Mouse (Mus musculus) forebrain, postnatal 0 days (tissue): Measurements from ENCODE around the gene Evi5. TPM values are rescaled to one million over a fixed set of nuclear protein-coding genes. Genes with fewer than 3 reads are reported as not detected.
"Not testable (repeated sequence)": the region's sequence is repeated elsewhere in the genome, so short reads cannot be mapped to it uniquely, and the experiment has no call there.

Experiments used
- ATAC-seq: fragments of 200-750 bp; cut with Nextera tagmentation; 2 replicates; pipeline ENCODE4 v1.8.0; 2017; ENCODE audit warnings: mild to moderate bottlenecking, moderate library complexity
- DNase-seq: peaks from one replicate; pipeline ENCODE4 v3.0.0-alpha.2; 2015
- H3K27ac ChIP-seq: fragments of 300-500 bp; sonication (generic); 2 replicates; pipeline ENCODE4 v1.5.1; 2014; ENCODE audit warnings: low read depth, mild to moderate bottlenecking, antibody characterized with exemption, low read length, moderate library complexity, mixed read lengths
- H3K27me3 ChIP-seq: fragments of 300-500 bp; sonication (generic); 2 replicates; pipeline ENCODE4 v1.6.1; 2014; ENCODE audit warnings: mild to moderate bottlenecking, low read length, mixed read lengths; ENCODE audit not compliant: insufficient read depth
- H3K36me3 ChIP-seq: fragments of 300-500 bp; sonication (generic); 2 replicates; pipeline ENCODE4 v1.6.1; 2014; ENCODE audit warnings: mild to moderate bottlenecking, moderate library complexity; ENCODE audit not compliant: insufficient read depth
- H3K4me1 ChIP-seq: fragments of 300-500 bp; sonication (generic); 2 replicates; pipeline ENCODE4 v1.6.1; 2014; ENCODE audit warnings: antibody characterized with exemption; ENCODE audit not compliant: insufficient read depth
- H3K4me2 ChIP-seq: fragments of 300-500 bp; sonication (generic); 2 replicates; pipeline ENCODE4 v1.6.1; 2014; ENCODE audit warnings: low read depth, mild to moderate bottlenecking, moderate library complexity
- H3K4me3 ChIP-seq: fragments of 300-500 bp; sonication (generic); 2 replicates; pipeline ENCODE4 v1.5.1; 2014; ENCODE audit warnings: low read depth, low read length, mixed read lengths
- H3K9ac ChIP-seq: fragments of 300-500 bp; sonication (generic); 2 replicates; pipeline ENCODE4 v1.6.1; 2014; ENCODE audit warnings: mild to moderate bottlenecking
- H3K9me3 ChIP-seq: fragments of 300-500 bp; sonication (generic); 2 replicates; pipeline ENCODE4 v1.6.1; 2016; ENCODE audit warnings: low read length
- CTCF ChIP-seq: sonication (generic); IDR thresholded peaks from 2 replicates; pipeline ENCODE4 v1.5.1; 2016; ENCODE audit warnings: antibody characterized with exemption, control low read depth, low read depth
- WGBS: fragments of 180-500 bp; shearing (Covaris S2); extraction: QIAGEN DNeasy Blood & Tissue Kit; methylation state at CpG from one replicate; pipeline ENCODE4 v1.1.7; 2014; 5-methylcytosine and 5-hydroxymethylcytosine counted together
- polyA plus RNA-seq: library from polyadenylated mRNA; unstranded; fragments of >200 nt; fragmentation: Nextera tagmentation; extraction: Ambion mirVana; gene quantifications from 2 replicates; pipeline ENCODE4 v1.2.1, GENCODE M21; 2015
- total RNA-seq: library from RNA; depleted of rRNA; stranded (reverse); fragments of >200 nt; gene quantifications from 2 replicates; pipeline ENCODE4 v1.2.3, GENCODE M21; 2014

Gene Evi5
- total and polyA plus RNA-seq, 2 experiments from 2014 or later, result 59.6 to 66.9 TPM

DNA sequence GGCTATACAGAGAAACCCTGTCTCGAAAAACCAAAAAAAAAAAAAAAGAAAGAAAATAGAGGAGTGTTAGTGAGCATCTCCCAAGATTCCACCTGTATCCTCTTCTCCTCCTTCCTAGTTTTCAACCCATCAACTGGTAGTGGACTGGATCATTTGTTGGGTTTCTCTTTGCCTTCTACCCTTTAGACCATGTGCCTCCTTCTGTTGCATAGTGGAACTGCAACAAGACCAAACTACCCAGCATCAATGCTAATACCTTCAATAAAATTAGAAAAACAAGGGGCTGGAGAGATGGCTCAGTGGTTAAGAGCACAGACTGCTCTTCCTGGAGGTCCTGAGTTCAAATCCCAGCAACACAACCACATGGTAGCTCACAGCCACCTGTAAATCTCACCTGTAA is 16.6 kb upstream of the Evi5 start:
- H3K27me3 ChIP-seq, ATAC-seq, H3K4me2 ChIP-seq, H3K36me3 ChIP-seq, DNase-seq, H3K9ac ChIP-seq, H3K4me3 ChIP-seq, H3K9me3 ChIP-seq, H3K4me1 ChIP-seq, H3K27ac ChIP-seq: not testable (repeated sequence)
- peak; percentile 49 for TF ChIP-seq CTCF
- WGBS, result no CpG with 5 or more reads among the region's 1 CpGs

DNA sequence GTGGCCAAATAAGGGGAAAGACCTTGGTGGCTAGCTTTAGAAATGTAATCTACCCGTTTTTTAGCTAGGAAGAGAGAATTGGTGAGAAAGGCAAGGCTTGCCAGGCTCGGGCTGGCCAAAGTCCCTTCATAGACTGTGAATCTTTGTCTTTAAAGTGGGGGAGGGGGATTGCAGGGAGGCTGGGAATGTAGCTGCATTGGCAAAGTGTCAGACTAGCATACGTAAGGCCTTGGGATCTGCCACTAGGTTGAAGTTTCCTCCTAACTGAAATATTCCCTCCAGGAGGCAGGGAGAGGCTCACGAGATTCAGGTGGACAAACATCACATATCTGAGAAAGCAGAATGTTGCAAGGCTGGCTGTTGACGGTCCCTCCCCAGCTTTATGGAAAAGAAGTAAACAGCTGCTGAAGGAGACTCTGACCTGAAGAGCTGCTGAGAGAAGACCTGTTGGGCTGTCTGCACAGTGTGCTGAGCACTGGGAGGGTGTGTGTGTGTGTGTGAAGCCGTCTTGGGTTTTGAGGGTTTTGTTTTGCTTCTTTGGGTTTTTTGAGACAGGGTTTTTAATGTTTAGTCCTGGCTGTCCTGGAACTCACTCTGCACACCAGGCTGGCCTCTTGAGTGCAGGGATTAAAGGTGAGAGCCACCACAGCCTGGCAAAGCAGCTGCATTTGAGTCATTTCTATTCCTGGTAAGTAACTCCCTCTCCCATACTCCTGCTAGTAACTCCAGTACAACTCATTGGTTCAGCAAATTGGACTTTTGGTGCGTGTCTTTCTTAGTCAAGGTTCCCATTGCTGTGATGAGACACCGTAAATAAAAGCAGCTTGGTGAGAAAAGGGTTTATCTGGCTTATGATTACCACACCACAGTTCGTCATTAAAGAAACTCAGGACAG is 15.3 kb upstream of the Evi5 start:
- Histone ChIP-seq H3K4me1 (no peaks in the 10 kb centered on the region), H3K4me3 (no peak overlapping the region), H3K27me3 (no peaks in the 10 kb centered on the region), H3K9me3 (no peaks in the 10 kb centered on the region), H3K9ac (no peak overlapping the region), H3K27ac (no peak overlapping the region), H3K4me2 (no peak overlapping the region), H3K36me3 (no peaks in the 10 kb centered on the region)
- ATAC-seq (peak; percentile 50; the same call in 1 of the 2 replicates), DNase-seq (peak; percentile 30)
- no peak for TF ChIP-seq CTCF
- 53% methylated on average over 9 of the region's 9 CpGs for WGBS

- Histone ChIP-seq H3K9me3 (no peaks in the 10 kb centered on the region), H3K4me2 (no peak overlapping the region), H3K36me3 (no peaks in the 10 kb centered on the region), H3K4me1 (no peaks in the 10 kb centered on the region), H3K4me3 (no peak overlapping the region), H3K27me3 (no peaks in the 10 kb centered on the region), H3K27ac (no peak overlapping the region), H3K9ac (no peak overlapping the region)
- no peak for DNase-seq
- no peak for ATAC-seq
- no peak for TF ChIP-seq CTCF
- WGBS, result 78% methylated on average over 5 of the region's 5 CpGs
These were observed 5.8 kb upstream of the Evi5 start for GRCm38 (mm10) chr5:107880710-107881109.

GRCm38 (mm10) chr5:107877053-107877452 is 2.1 kb upstream of the Evi5 start:
- no peaks in the 10 kb centered on the region for H3K27me3 ChIP-seq
- DNase-seq (no peak), ATAC-seq (no peak)
- WGBS, result 91% methylated on average over 1 of the region's 1 CpGs
- H3K4me1 ChIP-seq, result no peaks in the 10 kb centered on the region
- TF ChIP-seq CTCF, result no peak
- no peaks in the 10 kb centered on the region for H3K9me3 ChIP-seq
- H3K27ac ChIP-seq, result no peak overlapping the region
- H3K9ac ChIP-seq, result no peak overlapping the region
- H3K4me3 ChIP-seq, result no peak overlapping the region
- no peak overlapping the region for H3K4me2 ChIP-seq
- no peaks in the 10 kb centered on the region for H3K36me3 ChIP-seq

GRCm38 (mm10) chr5:107875261-107875611 is 329 bp upstream of the Evi5 start:
- H3K27me3 ChIP-seq, result no peaks in the 10 kb centered on the region
- DNase-seq (no peak), ATAC-seq (no peak)
- H3K36me3 ChIP-seq, result no peaks in the 10 kb centered on the region
- no peak for TF ChIP-seq CTCF
- H3K4me3 ChIP-seq, result no peak overlapping the region
- H3K4me2 ChIP-seq, result no peak overlapping the region
- no peak overlapping the region for H3K27ac ChIP-seq
- H3K4me1 ChIP-seq, result no peaks in the 10 kb centered on the region
- no peaks in the 10 kb centered on the region for H3K9me3 ChIP-seq
- H3K9ac ChIP-seq, result no peak overlapping the region

GRCm38 (mm10) chr5:107873886-107874302 is 1.0 kb downstream of the Evi5 start:
- no peak overlapping the region for H3K9ac ChIP-seq
- DNase-seq (peak; percentile 10), ATAC-seq (no peak)
- H3K36me3 ChIP-seq, result no peaks in the 10 kb centered on the region
- 57% methylated on average over 7 of the region's 7 CpGs for WGBS
- TF ChIP-seq CTCF, result no peak
- H3K9me3 ChIP-seq, result no peaks in the 10 kb centered on the region
- no peak overlapping the region for H3K27ac ChIP-seq
- no peaks in the 10 kb centered on the region for H3K27me3 ChIP-seq
- no peak overlapping the region for H3K4me3 ChIP-seq
- H3K4me1 ChIP-seq, result no peaks in the 10 kb centered on the region
- H3K4me2 ChIP-seq, result no peak overlapping the region

GRCm38 (mm10) chr5:107873330-107873729 is 1.6 kb downstream of the Evi5 start:
- ATAC-seq (no peak), DNase-seq (no peak)
- Histone ChIP-seq H3K4me3 (no peak overlapping the region), H3K36me3 (no peaks in the 10 kb centered on the region), H3K9ac (no peak overlapping the region), H3K27ac (no peak overlapping the region), H3K4me2 (no peak overlapping the region), H3K9me3 (no peaks in the 10 kb centered on the region), H3K4me1 (no peaks in the 10 kb centered on the region), H3K27me3 (no peaks in the 10 kb centered on the region)
- 87% methylated on average over 6 of the region's 6 CpGs for WGBS
- TF ChIP-seq CTCF, result no peak
